Mouse (Mus musculus) ES-E14 (cell line): ENCODE results near the gene Tcerg1l. TPM values are rescaled to one million over a fixed set of nuclear protein-coding genes. Genes with fewer than 3 reads are reported as not detected.

Source experiments
- DNase-seq: peaks from one replicate; pipeline ENCODE4 v3.0.0-alpha.2; 2013; ENCODE audit warnings: low read depth, low spot score
- H3K27ac ChIP-seq: 2 replicates; pipeline ENCODE4 v1.5.1; 2012; ENCODE audit warnings: low read depth, mild to moderate bottlenecking, low read length, moderate library complexity, mixed read lengths; ENCODE audit not compliant: poor library complexity, insufficient read depth, severe bottlenecking
- H3K36me3 ChIP-seq: 2 replicates; pipeline ENCODE4 v1.6.1; 2012; ENCODE audit warnings: mild to moderate bottlenecking, low read length, moderate library complexity, mixed read lengths; ENCODE audit not compliant: control insufficient read depth, poor library complexity, insufficient read depth, severe bottlenecking
- H3K4me1 ChIP-seq, 2 experiments: fragments of 150-350 bp in 1 of 2; sonication (generic) in 1 of 2; 2 replicates each; pipeline ENCODE4 v1.6.1; 2012; ENCODE audit warnings: low read length in 2 of 2, mild to moderate bottlenecking in 1 of 2, mixed read lengths in 1 of 2; ENCODE audit not compliant: control insufficient read depth in 2 of 2, insufficient read depth in 2 of 2, poor library complexity in 1 of 2
- H3K4me3 ChIP-seq, 2 experiments: fragments of 150-350 bp in 1 of 2; sonication (generic) in 1 of 2; 2 replicates each; pipeline ENCODE4 v1.5.1; 2012; ENCODE audit warnings: low read length in 2 of 2, low read depth in 1 of 2, mild to moderate bottlenecking in 1 of 2, mixed read lengths in 1 of 2; ENCODE audit not compliant: insufficient read depth in 1 of 2, poor library complexity in 1 of 2, severe bottlenecking in 1 of 2
- H3K9ac ChIP-seq: 2 replicates; pipeline ENCODE4 v1.6.1; 2012; ENCODE audit warnings: low read depth, mild to moderate bottlenecking, low read length, mixed read lengths; ENCODE audit not compliant: poor library complexity, insufficient read depth, severe bottlenecking
- H3K9me3 ChIP-seq: fragments of 150-350 bp; sonication (generic); 2 replicates; pipeline ENCODE4 v1.6.1; 2012; ENCODE audit warnings: low read depth, mild to moderate bottlenecking, low read length; ENCODE audit not compliant: control insufficient read depth, insufficient read depth
- CHD2 ChIP-seq: IDR thresholded peaks from 2 replicates; pipeline ENCODE4 v1.6.1; 2014; ENCODE audit warnings: mild to moderate bottlenecking, low read depth, low read length, inconsistent platforms
- HCFC1 ChIP-seq: IDR thresholded peaks from 2 replicates; pipeline ENCODE4 v1.6.1; 2012; ENCODE audit warnings: low read length, inconsistent platforms, borderline replicate concordance; ENCODE audit not compliant: insufficient read depth
- MAFK ChIP-seq: IDR thresholded peaks from 2 replicates; pipeline ENCODE4 v1.6.1; 2014; ENCODE audit warnings: mild to moderate bottlenecking, low read depth, low read length, inconsistent platforms; ENCODE audit not compliant: insufficient read depth
- ZC3H11A ChIP-seq: IDR thresholded peaks from 2 replicates; pipeline ENCODE4 v1.6.1; 2012; ENCODE audit warnings: low read depth, mild to moderate bottlenecking, inconsistent platforms, low read length, borderline replicate concordance
- ZNF384 ChIP-seq: IDR thresholded peaks from 2 replicates; pipeline ENCODE4 v1.6.1; 2012; ENCODE audit warnings: low read depth, low read length, inconsistent platforms
- in situ Hi-C, 2 experiments: fragments of 600-800 bp; cut with MboI; formaldehyde crosslinking; loops; one replicate each; pipeline ENCODE4 v1.15.1; 2025; ENCODE audit warnings: low sequenced_read_pairs in 2 of 2, inconsistent platforms in 1 of 2; ENCODE audit not compliant: unreplicated experiment in 2 of 2
- total RNA-seq: library from RNA; depleted of rRNA; stranded (reverse); fragments of 300-350 nt; gene quantifications from 2 replicates; pipeline ENCODE4 v1.2.3, GENCODE M21; 2012; rRNA removed

Gene Tcerg1l
- total RNA-seq = 0.58 and 1.1 TPM in 2 replicates

DNA sequence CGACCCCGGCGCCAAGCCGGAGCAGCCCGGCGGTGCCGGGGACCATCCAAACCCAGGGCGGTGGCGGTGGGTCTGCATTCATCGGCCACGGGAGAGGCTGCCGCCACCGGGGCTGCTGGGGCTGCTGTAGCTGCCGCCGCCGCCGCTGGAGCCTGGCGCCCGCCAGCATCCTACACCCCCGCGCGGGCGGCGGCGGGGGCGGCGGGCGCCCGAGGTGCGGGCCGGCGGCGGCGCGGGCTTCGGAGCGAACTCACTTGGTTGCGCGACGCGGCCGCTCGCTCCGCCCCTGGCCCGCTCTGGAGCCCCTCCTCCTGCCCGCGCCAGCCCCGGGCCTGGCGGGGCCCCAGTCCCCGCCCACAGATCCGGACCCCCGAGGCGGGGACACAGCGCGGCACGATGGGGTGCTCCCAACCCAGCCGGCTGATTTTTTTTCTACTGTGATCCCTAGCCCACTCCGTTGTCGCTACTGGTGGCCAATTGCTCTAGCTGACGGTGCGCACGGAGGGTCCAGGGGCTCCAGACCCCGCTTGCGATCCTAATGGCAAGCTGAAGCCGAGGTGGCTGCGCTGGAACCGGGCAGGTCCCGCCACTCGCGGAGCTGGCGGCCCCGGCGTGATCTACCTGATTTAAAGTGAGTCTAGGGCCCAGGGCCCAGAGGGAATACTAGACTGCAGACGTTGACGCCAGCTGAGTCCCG lies at the start of gene Tcerg1l:
TSS of gene Tcerg1l (minus strand) at position 246 of the 697 bp plus-strand sequence.
- H3K36me3 ChIP-seq = no peaks in the 10 kb centered on the region
- no peaks in the 10 kb centered on the region for H3K4me1 ChIP-seq
- H3K27ac ChIP-seq = no peak within 1 kb of the TSS
- peak within 1 kb of the TSS; percentile 68 for H3K9ac ChIP-seq
- in situ Hi-C loops = no loop called here
- no peak for TF ChIP-seq ZC3H11A
- TF ChIP-seq ZNF384 = no peak
- TF ChIP-seq MAFK = no peak
- no peak for TF ChIP-seq CHD2
- TF ChIP-seq HCFC1 = no peak
- no peak for DNase-seq
- peak within 1 kb of the TSS; percentile 80 to 87 for H3K4me3 ChIP-seq
- no peaks in the 10 kb centered on the region for H3K9me3 ChIP-seq

DNA sequence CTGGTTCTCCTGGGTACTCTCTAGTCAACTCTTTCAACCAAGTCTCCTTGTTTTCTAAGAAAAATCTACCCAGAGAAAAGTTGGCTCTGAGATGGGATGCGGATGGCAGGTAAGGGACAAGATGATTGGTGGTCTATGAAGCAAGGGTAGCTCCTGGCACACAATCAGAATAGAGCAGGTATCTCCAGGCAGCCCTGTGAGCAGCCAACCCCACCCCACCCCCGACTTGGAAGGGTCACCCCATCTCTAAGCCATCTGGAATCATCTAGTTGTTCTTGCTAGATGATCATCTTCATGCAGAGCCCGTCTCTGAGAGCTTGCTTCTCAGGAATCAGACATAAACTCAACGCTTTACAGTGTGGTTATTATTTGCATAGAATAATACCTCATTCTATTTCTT lies 44.6 kb upstream of the Tcerg1l start:
- Histone ChIP-seq H3K36me3 (no peaks in the 10 kb centered on the region), H3K4me3 (no peak overlapping the region), H3K9ac (no peak overlapping the region), H3K27ac (no peak overlapping the region), H3K4me1 (peaks cover 0 to 4% of the 10 kb centered on the region in 2 experiments; a peak in 1 of 4 replicates), H3K9me3 (no peaks in the 10 kb centered on the region)
- TF ChIP-seq ZNF384 (no peak), HCFC1 (no peak)
- DNase-seq = no peak
- in situ Hi-C loops = no loop called here

DNA sequence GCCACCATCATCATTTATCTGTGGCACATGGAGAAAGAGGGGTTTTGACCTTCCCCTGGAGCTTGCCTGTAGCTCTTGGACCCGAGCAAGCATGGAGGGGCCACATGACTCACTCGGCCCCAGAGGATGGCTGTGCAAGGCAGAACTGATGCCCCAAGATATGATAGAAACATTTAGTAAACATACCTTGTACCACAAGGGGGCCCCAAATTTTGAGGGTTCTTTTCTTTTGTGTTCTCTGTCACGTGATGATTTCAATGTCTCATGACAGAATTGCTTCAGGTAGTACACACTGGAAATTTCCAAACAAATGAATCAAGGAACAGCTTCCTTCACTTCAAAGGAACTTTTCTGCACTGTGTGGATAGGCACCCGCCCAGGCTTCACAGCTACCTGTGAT lies 35.0 kb upstream of the Tcerg1l start:
- no peak for DNase-seq
- H3K9me3 ChIP-seq = no peaks in the 10 kb centered on the region
- no peaks in the 10 kb centered on the region for H3K4me1 ChIP-seq
- H3K36me3 ChIP-seq = no peaks in the 10 kb centered on the region
- H3K27ac ChIP-seq = no peak overlapping the region
- H3K4me3 ChIP-seq = no peak overlapping the region
- TF ChIP-seq CHD2 = no peak
- no peak for TF ChIP-seq ZC3H11A
- no peak for TF ChIP-seq ZNF384
- TF ChIP-seq MAFK = no peak
- no peak for TF ChIP-seq HCFC1
- in situ Hi-C loops = no loop called here
- H3K9ac ChIP-seq = no peak overlapping the region

DNA sequence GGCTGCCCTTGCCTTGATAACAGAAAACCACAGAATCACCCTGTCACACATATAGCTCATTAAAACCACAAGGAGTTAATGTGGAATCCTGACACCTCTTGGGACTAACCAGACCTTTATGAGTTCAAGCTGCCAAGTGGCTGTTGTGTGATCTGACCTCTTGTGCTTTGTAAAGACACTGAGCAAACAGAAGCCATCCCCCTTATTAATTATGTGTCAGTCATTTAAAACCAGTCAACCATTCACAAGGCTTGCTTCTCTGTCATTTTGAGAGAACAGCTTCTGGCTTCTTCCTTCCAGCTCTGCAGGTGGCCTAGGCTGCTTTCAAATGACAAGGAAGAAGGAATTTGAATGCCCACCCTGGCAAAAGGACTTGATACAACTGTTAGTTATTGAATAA lies 33.9 kb upstream of the Tcerg1l start:
- Histone ChIP-seq H3K9ac (no peak overlapping the region), H3K27ac (no peak overlapping the region), H3K9me3 (no peaks in the 10 kb centered on the region), H3K36me3 (no peaks in the 10 kb centered on the region), H3K4me1 (no peaks in the 10 kb centered on the region), H3K4me3 (no peak overlapping the region)
- in situ Hi-C loops = no loop called here
- TF ChIP-seq ZC3H11A = no peak
- no peak for TF ChIP-seq ZNF384
- no peak for TF ChIP-seq HCFC1
- TF ChIP-seq MAFK = no peak
- no peak for TF ChIP-seq CHD2
- DNase-seq = no peak

DNA sequence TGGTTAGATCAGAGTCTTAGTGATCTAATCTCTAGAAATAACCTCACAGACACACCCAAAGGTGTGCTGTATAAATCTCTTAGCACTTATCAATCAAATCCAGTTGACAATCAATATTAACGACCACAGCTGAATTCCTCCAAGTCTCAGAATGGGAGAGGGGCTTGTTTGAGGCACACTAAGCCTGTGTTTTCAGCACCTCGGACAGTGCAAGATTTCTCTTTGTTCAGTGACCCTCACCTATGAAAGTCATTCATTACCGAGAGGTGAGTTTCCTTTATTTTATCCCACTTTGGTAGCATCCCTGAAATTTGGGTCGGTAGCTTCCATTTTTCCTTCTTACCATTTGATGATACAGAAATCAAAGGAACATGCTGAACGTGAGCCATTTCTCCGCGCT lies 32.4 kb upstream of the Tcerg1l start:
- Histone ChIP-seq H3K9ac (no peak overlapping the region), H3K4me3 (no peak overlapping the region), H3K9me3 (no peaks in the 10 kb centered on the region), H3K4me1 (no peaks in the 10 kb centered on the region), H3K27ac (no peak overlapping the region), H3K36me3 (no peaks in the 10 kb centered on the region)
- TF ChIP-seq HCFC1 = no peak
- no peak for TF ChIP-seq MAFK
- no peak for TF ChIP-seq ZNF384
- TF ChIP-seq CHD2 = no peak
- TF ChIP-seq ZC3H11A = no peak
- DNase-seq = peak; percentile 34
- in situ Hi-C loops = no loop called here
